Mouse (Mus musculus): ENCODE measurements around the gene Tbce. TPM values are rescaled to one million over a fixed set of nuclear protein-coding genes. Genes with fewer than 3 reads are reported as not detected.
"Not testable (repeated sequence)": the region's sequence is repeated elsewhere in the genome, so short reads cannot be mapped to it uniquely, and the experiment has no call there.

Gene Tbce
- polyA plus RNA-seq, 1 experiment from 2014 or later: 106 TPM

GRCm38 (mm10) chr13:14043851-14044250 is 4.4 kb upstream of the Tbce start:
- H3K27me3 ChIP-seq (ENCODE audit: control insufficient read depth, insufficient read depth, low read length): no peaks in the 10 kb centered on the region
- H3K27ac ChIP-seq (replicated peaks; ENCODE audit: low read depth, low read length): no peak overlapping the region
- H3K4me2 ChIP-seq (ENCODE audit: low read length): no peak overlapping the region
- ATAC-seq (ENCODE audit: low FRiP score, low TSS enrichment): no peak
- no peak for DNase-seq
- no peak overlapping the region for H3K9ac ChIP-seq (replicated peaks; ENCODE audit: low read length)
- H3K4me1 ChIP-seq (ENCODE audit: control insufficient read depth, insufficient read depth, low read length): peaks cover 4% of the 10 kb centered on the region
- peaks cover 14% of the 10 kb centered on the region for H3K36me3 ChIP-seq (ENCODE audit: control insufficient read depth, insufficient read depth, low read length)
- no peak overlapping the region for H3K4me3 ChIP-seq (replicated peaks; ENCODE audit: low read depth, low read length)
- no peaks in the 10 kb centered on the region for H3K9me3 ChIP-seq (ENCODE audit: control insufficient read depth, low read length)

GRCm38 (mm10) chr13:14040186-14040585 is 748 bp upstream of the Tbce start:
- peak overlapping the region; percentile 85 for H3K4me2 ChIP-seq (ENCODE audit: low read length)
- H3K9ac ChIP-seq (replicated peaks; ENCODE audit: low read length): peak overlapping the region; percentile 71
- H3K4me1 ChIP-seq (ENCODE audit: control insufficient read depth, insufficient read depth, low read length): peaks cover 9% of the 10 kb centered on the region
- H3K4me3 ChIP-seq (replicated peaks; ENCODE audit: low read depth, low read length): peak overlapping the region; percentile 61
- no peaks in the 10 kb centered on the region for H3K27me3 ChIP-seq (ENCODE audit: control insufficient read depth, insufficient read depth, low read length)
- ATAC-seq (ENCODE audit: low FRiP score, low TSS enrichment) (no peak), DNase-seq (peak; percentile 9)
- WGBS: 64% methylated on average over 5 of the region's 5 CpGs
- H3K9me3 ChIP-seq (ENCODE audit: control insufficient read depth, low read length): no peaks in the 10 kb centered on the region
- H3K36me3 ChIP-seq (ENCODE audit: control insufficient read depth, insufficient read depth, low read length): no peaks in the 10 kb centered on the region
- H3K27ac ChIP-seq (replicated peaks; ENCODE audit: low read depth, low read length): peak overlapping the region; percentile 96; the same call in 1 of the 2 replicates

- Histone ChIP-seq H3K9ac (replicated peaks; ENCODE audit: low read length) (peak overlapping the region; percentile 71), H3K27ac (replicated peaks; ENCODE audit: low read depth, low read length) (peak overlapping the region; percentile 96), H3K4me1 (ENCODE audit: control insufficient read depth, insufficient read depth, low read length) (peaks cover 9% of the 10 kb centered on the region), H3K4me2 (ENCODE audit: low read length) (peak overlapping the region; percentile 85), H3K9me3 (ENCODE audit: control insufficient read depth, low read length) (no peaks in the 10 kb centered on the region), H3K4me3 (replicated peaks; ENCODE audit: low read depth, low read length) (peak overlapping the region; percentile 61), H3K36me3 (ENCODE audit: control insufficient read depth, insufficient read depth, low read length) (0 out of 2 replicates have a peak, but pooled peaks cover 2% of the 10 kb centered on the region), H3K27me3 (ENCODE audit: control insufficient read depth, insufficient read depth, low read length) (no peaks in the 10 kb centered on the region)
- WGBS: 1% methylated on average over 8 of the region's 8 CpGs
- peak; percentile 60 for ATAC-seq (ENCODE audit: low FRiP score, low TSS enrichment)
- DNase-seq: peak; percentile 29
These were observed 537 bp downstream of the Tbce start for GRCm38 (mm10) chr13:14038911-14039291.

- Histone ChIP-seq H3K4me2 (ENCODE audit: low read length) (no peak overlapping the region), H3K4me3 (replicated peaks; ENCODE audit: low read depth, low read length) (no peak overlapping the region), H3K27ac (replicated peaks; ENCODE audit: low read depth, low read length) (no peak overlapping the region), H3K9ac (replicated peaks; ENCODE audit: low read length) (no peak overlapping the region), H3K36me3 (ENCODE audit: control insufficient read depth, insufficient read depth, low read length) (0 out of 2 replicates have a peak, but pooled peaks cover 2% of the 10 kb centered on the region), H3K27me3 (ENCODE audit: control insufficient read depth, insufficient read depth, low read length) (no peaks in the 10 kb centered on the region), H3K4me1 (ENCODE audit: control insufficient read depth, insufficient read depth, low read length) (peaks cover 9% of the 10 kb centered on the region), H3K9me3 (ENCODE audit: control insufficient read depth, low read length) (no peaks in the 10 kb centered on the region)
- DNase-seq (no peak), ATAC-seq (ENCODE audit: low FRiP score, low TSS enrichment) (no peak)
- WGBS: 96% methylated on average over 11 of the region's 11 CpGs
These were observed 3.4 kb downstream of the Tbce start for GRCm38 (mm10) chr13:14035875-14036630.

- H3K4me2 ChIP-seq (ENCODE audit: low read length); ATAC-seq (ENCODE audit: low FRiP score, low TSS enrichment); DNase-seq; H3K9ac ChIP-seq (replicated peaks; ENCODE audit: low read length); H3K27me3 ChIP-seq (ENCODE audit: control insufficient read depth, insufficient read depth, low read length); H3K9me3 ChIP-seq (ENCODE audit: control insufficient read depth, low read length); H3K4me3 ChIP-seq (replicated peaks; ENCODE audit: low read depth, low read length); H3K36me3 ChIP-seq (ENCODE audit: control insufficient read depth, insufficient read depth, low read length); H3K4me1 ChIP-seq (ENCODE audit: control insufficient read depth, insufficient read depth, low read length); H3K27ac ChIP-seq (replicated peaks; ENCODE audit: low read depth, low read length): not testable (repeated sequence)
- 93% methylated on average over 3 of the region's 3 CpGs for WGBS
These were observed 4.1 kb downstream of the Tbce start for GRCm38 (mm10) chr13:14035352-14035751.

GRCm38 (mm10) chr13:14034073-14034348 is 5.4 kb downstream of the Tbce start:
- DNase-seq: peak; percentile 5
- ATAC-seq (ENCODE audit: low FRiP score, low TSS enrichment): no peak
- H3K9ac ChIP-seq (replicated peaks; ENCODE audit: low read length): no peak overlapping the region

GRCm38 (mm10) chr13:14033309-14034072 is 5.9 kb downstream of the Tbce start:
- H3K27me3 ChIP-seq (ENCODE audit: control insufficient read depth, insufficient read depth, low read length): no peaks in the 10 kb centered on the region
- peaks cover 2% of the 10 kb centered on the region; the same call in 1 of the 2 replicates for H3K4me1 ChIP-seq (ENCODE audit: control insufficient read depth, insufficient read depth, low read length)
- no peak overlapping the region for H3K27ac ChIP-seq (replicated peaks; ENCODE audit: low read depth, low read length)
- WGBS: 91% methylated on average over 5 of the region's 5 CpGs
- H3K36me3 ChIP-seq (ENCODE audit: control insufficient read depth, insufficient read depth, low read length): peaks cover 12% of the 10 kb centered on the region
- no peaks in the 10 kb centered on the region for H3K9me3 ChIP-seq (ENCODE audit: control insufficient read depth, low read length)
- no peak for ATAC-seq (ENCODE audit: low FRiP score, low TSS enrichment)
- no peak overlapping the region for H3K9ac ChIP-seq (replicated peaks; ENCODE audit: low read length)
- no peak overlapping the region for H3K4me3 ChIP-seq (replicated peaks; ENCODE audit: low read depth, low read length)
- no peak for DNase-seq
- no peak overlapping the region for H3K4me2 ChIP-seq (ENCODE audit: low read length)

More at GRCm38 (mm10) chr13:14034073-14034348, 5.4 kb downstream of the Tbce start:
- Histone ChIP-seq H3K4me3 (replicated peaks; ENCODE audit: low read depth, low read length) (no peak overlapping the region), H3K9me3 (ENCODE audit: control insufficient read depth, low read length) (no peaks in the 10 kb centered on the region), H3K4me1 (ENCODE audit: control insufficient read depth, insufficient read depth, low read length) (peaks cover 5% of the 10 kb centered on the region; the same call in 1 of the 2 replicates), H3K27ac (replicated peaks; ENCODE audit: low read depth, low read length) (no peak overlapping the region), H3K36me3 (ENCODE audit: control insufficient read depth, insufficient read depth, low read length) (peaks cover 7% of the 10 kb centered on the region), H3K27me3 (ENCODE audit: control insufficient read depth, insufficient read depth, low read length) (no peaks in the 10 kb centered on the region), H3K4me2 (ENCODE audit: low read length) (no peak overlapping the region)

- no peak overlapping the region for H3K27ac ChIP-seq (replicated peaks; ENCODE audit: low read depth, low read length)
- H3K9ac ChIP-seq (replicated peaks; ENCODE audit: low read length): no peak overlapping the region
- no peak for DNase-seq
- no peaks in the 10 kb centered on the region for H3K4me1 ChIP-seq (ENCODE audit: control insufficient read depth, insufficient read depth, low read length)
- H3K4me3 ChIP-seq (replicated peaks; ENCODE audit: low read depth, low read length): no peak overlapping the region
- ATAC-seq (ENCODE audit: low FRiP score, low TSS enrichment): no peak
- no peaks in the 10 kb centered on the region for H3K9me3 ChIP-seq (ENCODE audit: control insufficient read depth, low read length)
- H3K36me3 ChIP-seq (ENCODE audit: control insufficient read depth, insufficient read depth, low read length): peaks cover 40% of the 10 kb centered on the region
- H3K27me3 ChIP-seq (ENCODE audit: control insufficient read depth, insufficient read depth, low read length): no peaks in the 10 kb centered on the region
- no peak overlapping the region for H3K4me2 ChIP-seq (ENCODE audit: low read length)
- 98% methylated on average over 6 of the region's 6 CpGs for WGBS
These were observed 13.2 kb downstream of the Tbce start for GRCm38 (mm10) chr13:14026154-14026820.

Measured in midbrain, embryonic 14.5 days (tissue).